Mouse (Mus musculus) kidney, postnatal 4 days (tissue): ENCODE measurements around the gene Olfr789.

ENCODE experiments used
- DNase-seq, 2 experiments: peaks; one replicate each; pipeline ENCODE4 v3.0.0; 2021; ENCODE audit warnings: mixed read lengths in 2 of 2

Olfr789 gene

GRCm38 (mm10) chr10:129484452-129484851, at the start of gene Olfr789:
Gene Olfr789 (plus strand): TSS chr10:129484752.
- no peak for DNase-seq

GRCm38 (mm10) chr10:129461562-129461961, 23.0 kb upstream of the Olfr789 start, which contains the start of gene Olfr787:
Gene Olfr787 (plus strand): TSS chr10:129461862.
- no peak for DNase-seq

GRCm38 (mm10) chr10:129470698-129471097, 13.9 kb upstream of the Olfr789 start, which contains the start of gene Olfr788:
Gene Olfr788 (plus strand): TSS chr10:129470998.
- DNase-seq: no peak

- no peak for DNase-seq
Observed at GRCm38 (mm10) chr10:129473256-129473655, 11.3 kb upstream of the Olfr789 start.

GRCm38 (mm10) chr10:129473723-129474122, 10.8 kb upstream of the Olfr789 start:
- DNase-seq: no peak

- no peak for DNase-seq
Observed at GRCm38 (mm10) chr10:129490101-129490500, 5.5 kb downstream of the Olfr789 start.

- DNase-seq: no peak
Observed at GRCm38 (mm10) chr10:129498192-129498591, 13.6 kb downstream of the Olfr789 start, which contains the start of gene Olfr790. Gene Olfr790 (plus strand): TSS chr10:129498492.

- no peak for DNase-seq
Observed at GRCm38 (mm10) chr10:129521492-129521891, 36.9 kb downstream of the Olfr789 start, which contains the start of gene Olfr791. Gene Olfr791 (plus strand): TSS chr10:129521792.

GRCm38 (mm10) chr10:129538862-129539261, 54.3 kb downstream of the Olfr789 start, which contains the start of gene Olfr792:
Gene Olfr792 (plus strand): TSS chr10:129539162.
- DNase-seq: no peak
